Mouse (Mus musculus) layer of hippocampus, adult 18-20 months (tissue): ENCODE measurements around the gene Fsd2. TPM values are rescaled to one million over a fixed set of nuclear protein-coding genes. Genes with fewer than 3 reads are reported as not detected.
A peak's percentile ranks its signal among the peaks of the same experiment; 100 is the strongest.

Experiments used
- DNase-seq, 2 experiments: peaks; one replicate each; pipeline ENCODE4 v3.0.0; 2022; ENCODE audit warnings: low spot score in 2 of 2
- total RNA-seq, 2 experiments: library from RNA; stranded (reverse); gene quantifications; 2 replicates each; pipeline ENCODE4 v1.2.3; 2021

The Fsd2 gene
- total RNA-seq, 2 experiments from 2014 or later: 0.23 to 0.52 TPM

DNA sequence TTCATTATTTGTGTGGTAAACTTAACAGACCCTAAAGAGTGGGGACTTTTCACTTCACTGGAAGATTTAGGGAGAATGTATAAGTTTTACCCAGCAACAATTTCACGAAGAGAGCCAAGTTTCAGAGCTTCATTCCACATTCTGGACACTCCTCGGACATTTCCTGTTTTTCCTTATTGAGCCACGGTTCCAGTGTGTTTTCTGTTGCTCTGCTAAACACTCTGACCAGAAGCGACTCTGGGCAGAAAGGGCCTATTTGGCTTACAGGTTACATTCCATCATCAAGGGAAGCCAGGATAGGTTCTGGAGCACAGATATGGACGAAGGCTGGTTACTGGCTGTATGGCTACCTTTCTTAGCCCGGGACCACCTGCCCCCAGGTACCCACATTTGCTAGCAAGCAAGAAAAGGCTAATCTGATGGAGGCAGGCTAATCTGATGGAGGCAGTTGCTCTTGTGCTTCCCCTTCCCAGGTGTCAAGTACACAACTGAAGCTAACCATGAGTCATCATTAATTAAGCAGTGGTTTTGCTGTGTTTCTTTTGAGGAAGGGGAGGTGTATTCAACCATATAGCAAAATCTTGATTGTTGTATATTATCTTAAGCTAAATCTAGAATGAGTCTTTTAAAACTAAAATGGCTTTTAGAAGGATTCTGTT is 6.0 kb upstream of the Fsd2 start:
- DNase-seq: no peak

DNA sequence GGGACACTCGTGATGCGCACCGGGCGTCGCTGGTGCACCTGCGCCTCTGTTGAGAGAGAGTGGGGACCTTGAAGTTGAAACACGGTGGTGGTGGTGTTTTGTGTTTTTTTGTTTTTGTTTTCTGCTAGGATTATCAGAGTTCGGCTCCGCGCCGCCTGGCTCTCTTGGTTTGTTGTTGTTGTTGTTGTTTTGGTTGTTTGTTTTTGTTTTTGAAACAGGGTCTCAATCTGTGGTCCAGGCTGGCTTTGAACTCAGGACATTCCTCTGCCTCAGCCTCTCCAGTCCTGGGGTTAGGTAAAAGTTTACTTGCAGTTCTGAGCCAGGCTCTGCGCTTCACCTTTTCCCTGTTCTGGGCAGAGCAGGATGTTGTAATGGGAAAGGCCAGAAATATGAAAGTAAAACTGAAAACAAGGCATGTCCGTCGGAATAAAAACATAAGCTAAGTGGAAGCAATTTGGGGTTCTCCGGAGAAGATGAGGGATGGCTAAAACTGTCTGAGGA is 5.2 kb upstream of the Fsd2 start:
- DNase-seq: no peak

DNA sequence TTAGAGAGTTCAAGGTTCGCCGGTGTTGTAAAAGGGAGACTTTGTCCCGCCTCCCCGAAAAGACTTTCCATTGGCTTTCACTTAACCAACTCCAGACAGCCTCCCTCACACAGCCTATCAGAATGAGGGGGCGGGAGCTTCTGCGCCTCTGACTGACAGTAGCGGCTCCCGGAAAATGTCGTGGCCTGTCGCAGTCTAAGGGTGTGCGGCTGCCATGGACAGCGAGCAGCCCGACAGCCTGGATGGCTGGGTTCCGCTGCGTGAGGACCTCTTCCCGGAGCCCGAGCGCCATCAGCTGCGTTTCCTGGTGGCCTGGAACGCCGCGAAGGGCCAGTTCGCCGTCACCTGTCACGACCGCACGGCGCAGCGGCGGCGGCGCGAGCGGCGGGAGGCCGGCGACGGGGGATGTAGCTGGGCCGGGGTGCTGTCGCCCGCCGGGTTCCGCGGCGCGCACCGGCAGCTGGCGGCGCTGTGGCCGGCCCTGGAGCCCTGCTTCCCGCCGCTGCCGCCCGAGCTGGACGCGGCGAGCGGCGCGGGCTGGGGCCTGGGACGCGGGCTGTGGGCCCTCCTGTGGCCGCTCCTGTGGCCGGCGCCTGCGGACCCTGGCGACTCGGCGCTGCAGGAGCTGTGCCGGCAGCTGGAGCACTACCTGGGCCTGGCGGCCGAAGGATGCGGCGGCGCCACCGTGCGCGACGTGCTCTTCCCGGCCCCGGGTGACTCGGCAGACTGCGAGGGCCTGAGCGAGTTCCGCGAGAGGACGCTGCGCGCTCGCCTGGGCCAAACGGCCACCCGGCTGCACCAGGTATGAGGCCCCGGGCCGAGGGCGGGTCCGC is 4.6 kb upstream of the Fsd2 start, which contains the start of gene Whamm:
Gene Whamm (plus strand): TSS at position 159 of the 833 bp plus-strand sequence.
- DNase-seq: peak; percentile 90 to 96

DNA sequence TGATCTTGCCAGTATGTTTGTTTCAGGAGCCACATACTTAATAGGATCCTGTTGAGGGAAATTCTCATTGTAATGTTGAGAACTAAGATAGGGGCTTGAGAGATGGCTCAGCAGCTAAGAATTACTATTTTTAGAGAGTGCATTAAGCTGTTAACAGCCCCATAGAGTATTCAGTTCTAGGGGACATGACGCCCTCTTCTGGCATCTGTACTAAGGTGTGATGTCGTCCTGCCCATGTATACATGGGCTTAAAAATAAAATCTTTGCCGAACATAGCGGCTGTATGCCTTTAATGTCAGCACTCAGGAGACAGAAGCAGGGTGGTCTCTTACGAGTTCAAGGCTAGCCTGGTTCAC is 4.0 kb upstream of the Fsd2 start:
- no peak for DNase-seq

DNA sequence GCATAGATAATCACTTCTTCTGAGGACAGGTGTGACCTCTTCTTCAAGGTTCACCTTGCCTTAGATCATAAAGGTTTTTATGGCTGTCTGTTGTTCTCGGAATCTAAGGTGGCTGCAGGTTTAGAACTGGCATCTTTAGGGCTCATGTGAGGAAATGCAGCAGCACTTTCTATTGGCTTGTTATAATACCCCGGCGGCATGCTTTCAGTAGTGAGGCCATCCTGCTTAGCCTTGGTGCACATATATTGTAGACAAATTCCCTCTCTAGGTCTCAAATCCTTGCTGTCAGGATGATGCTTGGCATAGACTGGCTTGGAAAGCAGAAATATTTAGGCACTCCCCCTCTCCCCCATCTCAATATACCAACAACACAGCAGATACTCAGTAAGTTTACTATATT is 3.5 kb upstream of the Fsd2 start:
- no peak for DNase-seq

DNA sequence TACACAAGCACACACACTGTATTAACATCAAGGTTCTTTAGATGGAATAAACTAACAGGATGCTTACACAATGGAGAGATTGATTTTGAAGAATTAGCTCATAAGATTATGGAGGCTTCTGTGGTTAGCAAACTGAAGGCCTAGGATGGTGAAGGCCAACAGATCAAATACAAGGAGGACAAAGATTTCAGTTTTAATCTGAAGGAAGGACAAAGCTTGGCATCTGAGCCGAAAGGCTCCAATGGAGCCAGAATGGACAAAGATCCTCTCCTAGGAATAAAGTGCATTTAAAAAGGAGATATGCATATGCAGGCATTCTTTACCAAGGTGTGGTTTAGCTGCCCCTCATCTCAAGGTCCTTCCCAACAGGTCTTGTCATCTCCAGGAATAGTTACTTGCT is 3.1 kb upstream of the Fsd2 start:
- DNase-seq: no peak

DNA sequence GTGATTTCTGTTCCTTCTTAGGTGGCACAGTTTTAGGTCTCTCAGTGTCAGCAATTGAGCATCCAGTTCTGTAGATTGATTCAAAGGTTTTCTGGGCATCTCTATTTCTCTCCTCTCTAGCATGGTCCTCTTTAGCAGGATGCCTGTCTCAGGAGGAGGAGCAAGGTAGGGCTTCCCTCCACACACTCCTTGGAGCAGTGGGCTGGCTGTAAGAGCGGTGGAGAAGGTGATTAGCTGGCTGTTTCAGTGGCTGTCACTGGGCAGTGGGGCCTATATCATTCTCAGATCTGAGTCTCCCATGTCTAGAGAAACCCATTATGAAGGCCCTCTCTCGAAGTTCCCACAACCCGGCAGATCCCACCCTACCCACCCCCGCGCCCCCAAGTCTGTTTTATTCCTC is 652 bp upstream of the Fsd2 start:
- no peak for DNase-seq

DNA sequence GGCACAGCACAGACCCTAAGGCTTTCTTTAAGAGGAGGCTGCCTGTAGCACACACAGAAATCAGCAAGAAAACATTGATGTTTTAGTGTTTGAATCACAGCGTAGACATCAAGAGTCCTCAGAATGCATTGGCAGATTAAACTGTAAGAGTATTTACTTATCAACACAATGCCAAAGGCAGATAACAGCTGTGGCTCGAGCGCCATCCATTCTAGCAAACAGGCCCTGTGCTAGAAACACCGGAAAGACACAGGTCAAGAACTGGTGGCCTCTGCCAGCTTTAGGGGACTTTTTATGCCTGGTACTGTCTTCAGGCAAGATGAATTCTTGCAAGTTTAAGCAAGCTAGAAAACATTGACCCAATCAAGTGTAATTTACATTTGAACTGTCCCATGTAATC is 412 bp downstream of the Fsd2 start:
- no peak for DNase-seq

DNA sequence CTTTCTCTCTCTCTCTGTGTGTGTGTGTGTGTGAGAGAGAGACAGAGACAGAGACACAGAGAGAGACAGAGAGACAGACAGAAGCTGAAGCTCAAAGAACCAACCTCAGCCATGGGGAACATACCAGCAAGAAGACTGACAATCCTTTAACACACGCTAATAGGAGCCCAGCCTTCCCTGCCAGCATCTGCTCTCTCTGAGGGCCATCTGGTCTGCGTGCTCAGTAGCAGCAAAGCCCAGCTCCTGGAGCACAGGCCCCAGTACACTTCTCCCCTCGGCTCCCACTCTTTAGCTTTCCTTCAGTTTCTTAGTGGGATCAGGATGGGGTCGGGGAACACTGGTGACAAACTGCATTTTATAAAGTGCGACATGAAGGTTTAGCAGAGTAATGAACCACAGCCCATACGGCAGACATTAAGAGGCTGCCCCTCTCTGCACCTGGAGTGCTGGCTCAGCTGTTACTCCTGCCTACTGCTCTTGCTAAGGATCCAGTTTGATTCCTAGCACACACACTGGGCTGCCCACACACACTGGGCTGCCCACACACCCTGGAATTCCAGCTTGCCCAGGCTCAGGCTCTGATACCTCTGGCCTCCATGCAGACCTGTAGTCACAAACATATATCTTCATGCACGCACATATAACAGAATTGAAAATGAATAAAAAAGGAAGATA is 1.2 kb downstream of the Fsd2 start:
- peak; percentile 59 to 76 for DNase-seq

DNA sequence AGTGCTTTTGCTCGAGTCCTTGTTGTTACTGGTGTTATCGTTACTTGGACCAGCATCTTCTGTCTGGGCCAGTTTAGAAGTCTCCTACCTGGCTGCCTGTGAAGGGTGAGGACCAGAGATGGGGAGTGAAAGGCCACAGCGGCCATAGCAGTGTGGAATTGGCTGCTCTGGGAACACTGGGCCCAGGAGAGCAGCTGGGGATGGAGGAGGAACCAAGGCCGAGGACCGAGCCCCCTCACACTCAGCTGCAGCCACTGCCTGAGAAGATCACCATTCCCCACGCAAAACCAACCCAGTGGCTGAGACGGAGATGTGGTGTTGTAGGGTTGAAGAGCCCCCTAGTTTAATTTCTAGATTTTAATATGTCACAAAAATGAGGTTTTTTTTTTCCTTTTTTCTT is 2.0 kb downstream of the Fsd2 start:
- no peak for DNase-seq

DNA sequence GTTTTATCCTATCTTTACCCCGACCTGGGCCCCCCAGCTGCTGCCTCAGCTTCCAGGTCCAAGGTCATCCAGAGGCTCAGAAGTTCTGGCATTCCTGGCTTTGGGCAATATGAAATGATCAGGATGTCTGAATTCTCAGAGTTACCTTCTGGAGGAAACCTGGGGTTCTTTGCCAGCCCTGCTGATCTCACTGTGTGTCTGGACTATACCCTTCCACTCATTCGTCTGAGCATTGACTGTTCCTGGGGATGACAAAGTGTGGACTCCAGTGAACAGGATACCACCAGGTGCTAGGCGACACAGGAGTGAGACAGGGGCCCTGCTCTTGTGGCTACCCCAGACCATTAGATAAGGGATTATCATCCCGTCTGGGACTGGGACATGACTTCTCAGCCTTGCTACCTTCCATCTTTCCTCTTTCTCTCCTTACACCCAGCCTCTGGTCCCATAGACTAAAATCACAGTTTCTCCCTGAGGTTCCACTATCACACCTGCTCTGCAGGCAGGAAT is 3.2 kb downstream of the Fsd2 start:
- DNase-seq: no peak

DNA sequence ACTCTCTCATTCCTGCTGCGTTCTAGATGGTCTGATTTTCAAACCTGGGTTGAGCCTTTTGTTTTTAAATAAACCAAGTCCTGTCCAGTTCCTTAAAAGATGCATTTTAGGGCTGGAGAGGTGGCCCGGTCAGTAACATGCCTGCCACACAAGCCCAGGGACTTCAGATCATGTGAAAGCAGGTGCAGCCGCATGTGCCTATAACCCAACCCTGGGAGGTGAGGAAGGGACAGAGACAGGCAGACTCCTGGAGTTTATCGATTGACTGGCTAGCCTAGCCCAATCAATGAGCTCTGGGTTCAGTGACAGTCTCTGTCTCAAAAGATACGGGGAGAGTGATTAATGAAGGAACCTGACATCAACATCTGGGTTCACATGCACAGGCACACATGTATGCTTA is 5.5 kb downstream of the Fsd2 start:
- no peak for DNase-seq

DNA sequence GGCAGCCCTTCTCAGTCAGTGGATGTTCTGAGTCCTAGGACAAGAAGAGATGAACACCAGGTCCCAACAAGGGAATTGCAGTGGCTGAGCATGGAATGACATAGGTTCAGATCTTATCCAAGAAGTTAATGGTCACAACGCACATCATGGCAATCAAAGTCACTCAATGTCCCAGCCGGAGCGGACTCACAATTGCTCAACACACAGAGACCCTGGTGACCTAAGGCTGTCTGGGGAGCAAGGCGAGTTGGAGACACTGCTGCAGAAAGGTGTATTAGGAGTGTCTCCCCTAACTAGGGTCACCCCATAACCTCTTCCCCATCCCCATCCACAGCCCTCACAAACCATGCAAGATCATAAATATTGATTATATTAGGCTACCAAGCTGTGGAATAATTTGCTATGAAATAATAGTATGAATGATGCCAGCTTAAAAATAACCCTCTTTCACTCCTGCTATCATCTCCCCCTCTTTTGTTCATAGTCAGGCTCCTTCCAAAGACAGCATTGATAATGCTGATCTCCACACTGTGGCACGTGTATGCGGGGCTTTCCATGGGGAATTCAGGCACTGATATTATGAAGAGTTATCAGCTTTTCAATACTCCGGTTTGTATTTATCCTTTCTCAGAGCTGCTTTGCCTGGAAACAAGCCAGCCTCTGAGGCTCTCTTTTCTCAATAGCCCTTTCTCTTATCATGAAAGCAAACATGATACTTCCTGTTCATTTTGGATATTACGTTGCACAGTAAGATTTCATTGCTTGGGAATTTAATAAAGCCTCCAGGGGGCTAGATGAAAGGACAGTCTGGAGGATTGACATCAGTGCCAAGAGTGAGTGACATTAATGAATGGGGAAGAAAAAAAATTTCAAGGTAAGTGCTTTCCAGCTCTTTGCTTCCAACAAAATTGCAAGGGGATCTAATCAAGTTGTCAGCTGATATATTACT is 6.4 kb downstream of the Fsd2 start:
- DNase-seq: no peak

DNA sequence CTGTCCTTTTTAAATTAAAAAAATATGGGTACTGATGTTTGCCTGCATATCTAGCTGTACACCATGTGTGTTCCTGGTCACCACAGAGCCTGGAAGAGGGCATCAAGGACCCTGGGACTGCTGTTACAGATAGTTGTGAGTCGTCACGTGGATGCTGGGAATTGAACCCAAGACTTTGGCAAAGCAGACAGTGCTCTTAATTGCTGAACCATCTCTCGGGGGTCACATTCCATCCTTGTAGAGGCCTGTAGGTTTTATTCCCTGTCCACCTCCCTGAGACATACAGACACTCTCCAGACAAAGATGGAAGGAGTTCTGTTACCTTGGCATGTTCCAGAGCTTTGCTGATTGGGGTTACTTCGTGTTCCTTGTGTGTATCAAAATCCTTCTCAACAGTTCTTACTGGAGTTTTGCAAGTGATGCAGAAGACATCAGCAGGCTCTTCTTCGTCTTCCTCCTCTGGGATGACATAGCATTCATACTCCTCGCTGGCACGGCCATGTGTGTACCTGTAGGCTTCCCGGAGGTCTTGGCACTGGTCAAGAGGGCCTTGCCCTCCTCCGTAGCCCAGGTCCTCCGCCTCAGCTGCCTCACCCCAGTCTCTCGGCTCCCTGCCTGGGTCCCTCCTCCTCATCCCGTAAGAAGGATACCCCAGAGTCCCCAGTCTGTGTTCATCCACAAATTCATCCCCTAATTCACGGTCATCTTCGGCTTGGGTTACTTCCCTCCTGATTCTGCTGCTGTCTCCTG is 7.3 kb downstream of the Fsd2 start:
- no peak for DNase-seq

DNA sequence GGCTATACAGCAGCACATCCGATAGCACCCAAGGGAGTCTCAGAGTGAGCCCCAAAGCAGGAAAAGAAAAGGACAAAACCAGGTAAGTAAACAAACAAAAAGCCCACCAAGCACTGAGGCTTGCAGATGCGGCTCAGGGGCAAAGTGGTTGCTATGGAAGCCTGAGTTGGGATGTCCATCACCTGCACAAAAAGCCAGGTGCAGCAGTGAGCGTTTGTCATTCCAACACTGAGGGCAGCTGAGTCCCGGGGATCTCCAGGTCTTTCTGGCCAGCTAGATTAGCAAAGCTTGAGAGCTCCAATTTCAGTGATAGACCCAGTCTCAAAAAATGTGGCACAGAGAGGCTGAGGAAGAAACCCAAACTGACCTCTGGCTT is 8.8 kb downstream of the Fsd2 start:
- no peak for DNase-seq

DNA sequence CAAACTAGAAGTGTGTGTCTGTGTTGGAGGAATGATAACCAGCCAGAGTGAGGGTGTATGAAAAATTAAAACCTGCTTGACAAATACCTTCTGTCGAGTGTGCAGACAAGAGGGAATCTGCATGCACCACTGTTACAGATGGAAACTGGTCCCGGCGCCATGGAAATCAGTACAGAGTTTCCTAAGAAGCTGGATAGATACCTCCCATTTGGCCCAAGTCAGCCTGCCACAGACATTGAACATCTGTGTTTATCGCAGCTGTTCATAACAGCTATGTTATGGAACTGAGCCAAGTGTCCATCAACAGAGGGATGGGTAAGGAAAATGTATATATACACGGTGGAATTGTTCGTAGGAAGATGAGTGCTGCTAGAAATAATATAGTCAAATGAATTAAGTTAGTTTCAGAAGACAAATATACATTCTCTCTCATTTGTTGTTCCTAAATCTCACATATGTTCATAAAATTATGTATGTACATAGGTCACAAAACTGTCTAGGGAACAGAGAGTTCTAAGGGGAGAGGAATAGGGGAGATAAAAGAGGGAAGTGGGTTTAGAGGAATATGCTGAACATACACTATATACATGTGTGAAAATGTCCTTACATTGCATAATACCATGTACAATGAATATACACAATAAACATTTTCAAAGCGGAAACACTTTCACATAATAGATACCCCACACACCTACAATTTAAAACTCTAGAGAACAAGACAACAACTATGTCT is 9.3 kb downstream of the Fsd2 start:
- DNase-seq: no peak

DNA sequence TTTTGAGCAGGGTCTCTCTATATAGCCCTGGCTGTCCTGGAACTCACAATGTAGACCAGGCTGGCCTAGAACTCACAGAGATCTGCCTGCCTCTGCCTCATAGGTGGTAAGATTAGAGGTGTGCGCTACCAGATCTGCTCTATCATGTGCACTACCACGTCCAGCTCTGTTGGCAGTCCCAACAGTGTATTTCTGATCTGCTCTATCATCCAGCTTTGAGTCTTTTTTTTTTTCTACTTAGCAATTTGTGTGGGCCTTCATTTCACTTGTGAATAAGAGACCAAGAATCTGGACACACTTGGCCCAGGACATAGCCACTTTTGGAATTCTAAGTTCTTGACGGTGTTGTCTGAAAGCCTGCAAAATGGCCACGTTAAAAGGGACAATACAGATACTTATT is 9.9 kb downstream of the Fsd2 start:
- no peak for DNase-seq

DNA sequence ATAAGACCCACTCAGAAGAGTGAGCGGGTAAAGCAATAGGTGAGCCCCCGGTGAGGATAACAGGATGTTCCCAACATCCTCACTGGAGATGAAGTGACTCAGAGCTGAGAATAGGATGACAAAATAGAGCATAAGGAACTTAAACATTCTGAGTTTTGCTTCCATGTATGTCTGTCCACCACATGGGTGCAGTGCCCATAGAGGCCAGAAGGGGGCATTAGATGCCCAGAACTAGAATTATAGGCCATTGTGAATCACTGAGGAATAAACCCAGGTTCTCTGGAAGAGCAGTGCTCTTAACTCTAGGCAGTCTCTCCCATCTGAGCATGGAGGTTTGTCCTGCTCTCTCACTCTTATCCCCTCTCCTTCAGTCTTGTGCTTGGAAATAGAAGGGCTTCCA is 12.4 kb downstream of the Fsd2 start:
- DNase-seq: no peak

DNA sequence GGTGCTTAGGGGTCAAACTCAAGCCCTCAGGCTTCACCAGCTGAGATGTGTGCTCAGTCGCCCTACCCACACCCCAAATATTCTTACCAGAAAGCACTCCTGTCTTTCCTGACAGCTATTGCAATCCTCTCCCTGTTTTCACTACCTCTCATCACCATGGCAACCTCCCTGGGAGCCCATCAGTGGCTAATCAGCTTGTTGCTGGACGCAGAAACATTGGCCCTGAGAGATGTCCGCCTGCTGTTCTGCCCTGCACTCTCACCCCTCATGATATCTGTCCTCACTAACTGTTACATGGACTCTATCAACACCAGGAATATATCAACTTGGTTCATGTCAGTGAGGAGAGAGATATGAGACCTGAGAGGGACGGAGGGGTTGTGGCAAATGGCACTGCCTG is 13.2 kb downstream of the Fsd2 start:
- no peak for DNase-seq
